Mouse (Mus musculus): ENCODE data around the gene Coro1a. TPM values are rescaled to one million over a fixed set of nuclear protein-coding genes. Genes with fewer than 3 reads are reported as not detected.

The Coro1a gene
- polyA plus RNA-seq (2017; shearing (Covaris generic)) = 1,000 to 10,000 TPM; 3,096 to 3,488 TPM

GRCm38 (mm10) chr7:126707442-126708174 lies at the start of gene Coro1a:
Coro1a (minus strand) TSS chr7:126707787.

GRCm38 (mm10) chr7:126695631-126696207 lies 11.9 kb downstream of the Coro1a start, which contains the start of gene Slx1b:
Slx1b (minus strand) TSS chr7:126695784.

GRCm38 (mm10) chr7:126695210-126695611 lies 12.4 kb downstream of the Coro1a start, which contains the start of gene Bola2:
Bola2 (plus strand) TSS chr7:126695401.

GRCm38 (mm10) chr7:126676207-126676606 lies 31.4 kb downstream of the Coro1a start, which contains the start of gene Sult1a1:
Sult1a1 (minus strand) TSS chr7:126676432.

Other genes starting within 250 kb of the Coro1a start
- gene Atp2a1, start 244.7 kb downstream of the Coro1a start, polyA plus RNA-seq (2017; shearing (Covaris generic)) = under 1 TPM; 0.60 to 0.97 TPM
- 10 to 100 TPM; 36.2 to 52.7 TPM for gene Sh2b1, start 232.4 kb downstream of the Coro1a start, polyA plus RNA-seq (2017; shearing (Covaris generic))
- 100 to 1,000 TPM in 1 of 2 experiments, 10 to 100 TPM in 1; 97.6 to 106 TPM for gene Tufm, start 220.4 kb downstream of the Coro1a start, polyA plus RNA-seq (2017; shearing (Covaris generic))
- 100 to 1,000 TPM in 1 of 2 experiments, 10 to 100 TPM in 1; 94.3 to 103 TPM for gene Atxn2l, start 204.3 kb downstream of the Coro1a start, polyA plus RNA-seq (2017; shearing (Covaris generic))
- gene Eif3c, start 141.4 kb downstream of the Coro1a start, polyA plus RNA-seq (2017; shearing (Covaris generic)) = 100 to 1,000 TPM; 180 to 184 TPM
- 1 to 10 TPM in 1 of 2 experiments, under 1 TPM in 1; 0.98 to 4.1 TPM for gene Apobr, start 122.8 kb downstream of the Coro1a start, polyA plus RNA-seq (2017; shearing (Covaris generic))
- gene Cln3, start 122.0 kb downstream of the Coro1a start, polyA plus RNA-seq (2017; shearing (Covaris generic)) = 100 to 1,000 TPM in 1 of 2 experiments, 10 to 100 TPM in 1; 50.3 to 115 TPM
- gene Il27, start 112.8 kb downstream of the Coro1a start, polyA plus RNA-seq (2017; shearing (Covaris generic)) = under 1 TPM in 1 of 2 experiments, not detected in 1; 0.17 TPM
- 1 to 10 TPM in 1 of 2 experiments, not detected in 1; 1.3 TPM for gene Nupr1, start 76.9 kb downstream of the Coro1a start, polyA plus RNA-seq (2017; shearing (Covaris generic))
- 10 to 100 TPM; 83.9 to 89.3 TPM for gene Sgf29, start 58.5 kb downstream of the Coro1a start, polyA plus RNA-seq (2017; shearing (Covaris generic))
- gene Sult1a1, start 31.4 kb downstream of the Coro1a start, polyA plus RNA-seq (2017; shearing (Covaris generic)) = 1 to 10 TPM in 1 of 2 experiments, under 1 TPM in 1; 0.76 to 1.8 TPM
- 100 to 1,000 TPM; 111 to 133 TPM for gene Bola2, start 12.4 kb downstream of the Coro1a start, polyA plus RNA-seq (2017; shearing (Covaris generic))
- gene Slx1b, start 12.0 kb downstream of the Coro1a start, polyA plus RNA-seq (2017; shearing (Covaris generic)) = 10 to 100 TPM in 1 of 2 experiments, 1 to 10 TPM in 1; 7.1 to 13.5 TPM
- 10 to 100 TPM; 30.7 to 33.6 TPM for gene Mapk3, start 51.8 kb upstream of the Coro1a start, polyA plus RNA-seq (2017; shearing (Covaris generic))
- 1 to 10 TPM in 1 of 2 experiments, under 1 TPM in 1; 0.94 to 3.4 TPM for gene Gdpd3, start 58.5 kb upstream of the Coro1a start, polyA plus RNA-seq (2017; shearing (Covaris generic))
- gene Ypel3, start 69.2 kb upstream of the Coro1a start, polyA plus RNA-seq (2017; shearing (Covaris generic)) = 100 to 1,000 TPM; 529 to 591 TPM
- gene Tbx6, start 73.7 kb upstream of the Coro1a start, polyA plus RNA-seq (2017; shearing (Covaris generic)) = 1 to 10 TPM; 1.9 to 4.1 TPM
- 100 to 1,000 TPM; 387 to 443 TPM for gene Ppp4c, start 84.7 kb upstream of the Coro1a start, polyA plus RNA-seq (2017; shearing (Covaris generic))
- gene Fam57b, start 89.9 kb upstream of the Coro1a start, polyA plus RNA-seq (2017; shearing (Covaris generic)) = not detected
- gene 4930451I11Rik, start 123.9 kb upstream of the Coro1a start, polyA plus RNA-seq (2017; shearing (Covaris generic)) = not detected
- not detected for gene Doc2a, start 139.6 kb upstream of the Coro1a start, polyA plus RNA-seq (2017; shearing (Covaris generic))
- 10 to 100 TPM; 10.5 to 16.6 TPM for gene Hirip3, start 154.2 kb upstream of the Coro1a start, polyA plus RNA-seq (2017; shearing (Covaris generic))
- gene Ino80e, start 154.6 kb upstream of the Coro1a start, polyA plus RNA-seq (2017; shearing (Covaris generic)) = 10 to 100 TPM; 83.5 to 86.5 TPM
- 10 to 100 TPM; 37.1 to 39.0 TPM for gene Taok2, start 176.9 kb upstream of the Coro1a start, polyA plus RNA-seq (2017; shearing (Covaris generic))
- gene Tmem219, start 215.1 kb upstream of the Coro1a start, polyA plus RNA-seq (2017; shearing (Covaris generic)) = 10 to 100 TPM; 42.2 to 49.8 TPM
- gene Kctd13, start 221.1 kb upstream of the Coro1a start, polyA plus RNA-seq (2017; shearing (Covaris generic)) = 10 to 100 TPM; 32.0 to 38.0 TPM
- under 1 TPM in 1 of 2 experiments, not detected in 1; 0.21 TPM for gene Asphd1, start 241.8 kb upstream of the Coro1a start, polyA plus RNA-seq (2017; shearing (Covaris generic))
- gene Sez6l2, start 242.8 kb upstream of the Coro1a start, polyA plus RNA-seq (2017; shearing (Covaris generic)) = under 1 TPM; 0.34 to 0.62 TPM